Mouse (Mus musculus) MEL (cell line): Measurements from ENCODE around the gene Chat. TPM values are rescaled to one million over a fixed set of nuclear protein-coding genes. Genes with fewer than 3 reads are reported as not detected.

Experiments used
- DNase-seq: peaks from one replicate; pipeline ENCODE4 v3.0.0; 2011; ENCODE audit warnings: low read depth, low spot score
- H3K27ac ChIP-seq: 2 replicates; pipeline ENCODE4 v1.5.1; 2012; ENCODE audit warnings: low read depth, mild to moderate bottlenecking, control low read depth, low read length, moderate library complexity; ENCODE audit not compliant: control insufficient read depth
- H3K27me3 ChIP-seq, 2 experiments: fragments of 150-350 bp in 1 of 2; sonication (generic) in 1 of 2; 2 replicates each; pipeline ENCODE4 v1.6.1; 2012; ENCODE audit warnings: low read length in 2 of 2, mild to moderate bottlenecking in 2 of 2, improper control_type of control experiment in 1 of 2, moderate library complexity in 1 of 2; ENCODE audit not compliant: insufficient read depth in 2 of 2, control insufficient read depth in 1 of 2
- H3K36me3 ChIP-seq, 2 experiments: 2 replicates each; pipeline ENCODE4 v1.6.1; 2012 to 2014; ENCODE audit warnings: low read length in 2 of 2, improper control_type of control experiment in 1 of 2, inconsistent platforms in 1 of 2, mild to moderate bottlenecking in 1 of 2; ENCODE audit not compliant: insufficient read depth in 2 of 2, control insufficient read depth in 1 of 2
- H3K4me1 ChIP-seq, 2 experiments: fragments of 150-350 bp in 1 of 2; sonication (generic) in 1 of 2; 2 replicates each; pipeline ENCODE4 v1.6.1; 2012; ENCODE audit warnings: low read length in 2 of 2, improper control_type of control experiment in 1 of 2, mild to moderate bottlenecking in 1 of 2; ENCODE audit not compliant: insufficient read depth in 2 of 2, control insufficient read depth in 1 of 2
- H3K4me3 ChIP-seq, 2 experiments: fragments of 150-350 bp in 1 of 2; sonication (generic) in 1 of 2; 2 replicates each; pipeline ENCODE4 v1.5.1; 2012; ENCODE audit warnings: low read depth in 2 of 2, low read length in 2 of 2, mild to moderate bottlenecking in 2 of 2, moderate library complexity in 2 of 2, control low read depth in 1 of 2, improper control_type of control experiment in 1 of 2; ENCODE audit not compliant: control insufficient read depth in 1 of 2, insufficient read depth in 1 of 2
- H3K79me2 ChIP-seq: 2 replicates; pipeline ENCODE4 v1.6.1; 2012; ENCODE audit warnings: mild to moderate bottlenecking, low read length, moderate library complexity; ENCODE audit not compliant: control insufficient read depth, poor library complexity, insufficient read depth
- H3K9ac ChIP-seq: 2 replicates; pipeline ENCODE4 v1.6.1; 2012; ENCODE audit warnings: low read depth, mild to moderate bottlenecking, control low read depth, low read length, moderate library complexity; ENCODE audit not compliant: control insufficient read depth, poor library complexity, severe bottlenecking
- H3K9me3 ChIP-seq: fragments of 150-350 bp; sonication (generic); replicated peaks from 2 replicates; pipeline ENCODE4 v1.6.1; 2012; ENCODE audit warnings: mild to moderate bottlenecking, low read length, improper control_type of control experiment, moderate library complexity; ENCODE audit not compliant: insufficient read depth
- BHLHE40 ChIP-seq: IDR thresholded peaks from 2 replicates; pipeline ENCODE4 v1.6.1; 2012; ENCODE audit warnings: low read depth, mild to moderate bottlenecking, inconsistent platforms, low read length, improper control_type of control experiment, borderline replicate concordance
- CHD2 ChIP-seq: IDR thresholded peaks from 2 replicates; pipeline ENCODE4 v1.6.1; 2011; ENCODE audit warnings: low read length, improper control_type of control experiment
- CTCF ChIP-seq, 3 experiments: IDR thresholded peaks in 2 of 3; conservative IDR thresholded peaks in 1 of 3; 2 replicates each; pipeline ENCODE4 v1.5.1; 2011 to 2012; ENCODE audit warnings: low read length in 3 of 3, low read depth in 2 of 3, mild to moderate bottlenecking in 2 of 3, improper control_type of control experiment in 1 of 3, inconsistent platforms in 1 of 3, mixed read lengths in 1 of 3, moderate library complexity in 1 of 3; ENCODE audit not compliant: control insufficient read depth in 1 of 3, insufficient read depth in 1 of 3, poor library complexity in 1 of 3, severe bottlenecking in 1 of 3
- E2F4 ChIP-seq: IDR thresholded peaks from 2 replicates; pipeline ENCODE4 v1.6.1; 2011; ENCODE audit warnings: low read depth, low read length, improper control_type of control experiment, borderline replicate concordance
- ELF1 ChIP-seq: IDR thresholded peaks from 2 replicates; pipeline ENCODE4 v1.6.1; 2014; ENCODE audit warnings: low read depth, mild to moderate bottlenecking, inconsistent platforms, low read length, improper control_type of control experiment, moderate library complexity
- EP300 ChIP-seq, 2 experiments: IDR thresholded peaks; 2 replicates each; pipeline ENCODE4 v1.6.1; 2011; ENCODE audit warnings: improper control_type of control experiment in 2 of 2, low read length in 2 of 2, low read depth in 1 of 2, mild to moderate bottlenecking in 1 of 2
- ETS1 ChIP-seq: IDR thresholded peaks from 2 replicates; pipeline ENCODE4 v1.6.1; 2012; ENCODE audit warnings: low read depth, mild to moderate bottlenecking, inconsistent platforms, low read length, improper control_type of control experiment, moderate library complexity
- GABPA ChIP-seq: IDR thresholded peaks from 2 replicates; pipeline ENCODE4 v1.6.1; 2012; ENCODE audit warnings: low read depth, mild to moderate bottlenecking, inconsistent platforms, low read length, improper control_type of control experiment, moderate library complexity
- HCFC1 ChIP-seq: IDR thresholded peaks from 2 replicates; pipeline ENCODE4 v1.6.1; 2012; ENCODE audit warnings: low read depth, mild to moderate bottlenecking, inconsistent platforms, low read length, improper control_type of control experiment, moderate library complexity
- JUND ChIP-seq: IDR thresholded peaks from 2 replicates; pipeline ENCODE4 v1.6.1; 2011; ENCODE audit warnings: low read depth, mild to moderate bottlenecking, improper control_type of control experiment, low read length
- MAFK ChIP-seq: IDR thresholded peaks from 2 replicates; pipeline ENCODE4 v1.6.1; 2011; ENCODE audit warnings: low read depth, mild to moderate bottlenecking, low read length, improper control_type of control experiment, borderline replicate concordance
- MAZ ChIP-seq: IDR thresholded peaks from 2 replicates; pipeline ENCODE4 v1.6.1; 2012; ENCODE audit warnings: low read depth, mild to moderate bottlenecking, inconsistent platforms, low read length, improper control_type of control experiment
- MEF2A ChIP-seq: IDR thresholded peaks from 2 replicates; pipeline ENCODE4 v1.6.1; 2014; ENCODE audit warnings: low read depth, mild to moderate bottlenecking, inconsistent platforms, low read length, improper control_type of control experiment; ENCODE audit not compliant: poor library complexity, insufficient replicate concordance, severe bottlenecking; ENCODE audit errors: extremely low read depth
- MXI1 ChIP-seq: IDR thresholded peaks from 2 replicates; pipeline ENCODE4 v1.6.1; 2011; ENCODE audit warnings: mild to moderate bottlenecking, low read depth, low read length, improper control_type of control experiment
- NRF1 ChIP-seq: IDR thresholded peaks from 2 replicates; pipeline ENCODE4 v1.6.1; 2014; ENCODE audit warnings: low read depth, mild to moderate bottlenecking, inconsistent platforms, low read length, improper control_type of control experiment, moderate library complexity; ENCODE audit not compliant: poor library complexity, insufficient read depth, severe bottlenecking
- POLR2AphosphoS2 ChIP-seq: IDR thresholded peaks from 2 replicates; pipeline ENCODE4 v1.6.1; 2011; ENCODE audit warnings: low read length, improper control_type of control experiment
- RAD21 ChIP-seq: IDR thresholded peaks from 2 replicates; pipeline ENCODE4 v1.6.1; 2011; ENCODE audit warnings: mild to moderate bottlenecking, low read depth, low read length, improper control_type of control experiment
- RCOR1 ChIP-seq: IDR thresholded peaks from 2 replicates; pipeline ENCODE4 v1.6.1; 2012; ENCODE audit warnings: low read depth, mild to moderate bottlenecking, inconsistent platforms, low read length, improper control_type of control experiment
- SIN3A ChIP-seq: IDR thresholded peaks from 2 replicates; pipeline ENCODE4 v1.6.1; 2012; ENCODE audit warnings: low read length, improper control_type of control experiment, inconsistent platforms
- SMC3 ChIP-seq: IDR thresholded peaks from 2 replicates; pipeline ENCODE4 v1.6.1; 2011; ENCODE audit warnings: low read depth, low read length, improper control_type of control experiment
- TAL1 ChIP-seq: IDR thresholded peaks from 2 replicates; pipeline ENCODE4 v1.6.1; 2012; ENCODE audit warnings: mild to moderate bottlenecking, inconsistent platforms, low read length, moderate library complexity, mixed read lengths
- TCF12 ChIP-seq: IDR thresholded peaks from 2 replicates; pipeline ENCODE4 v1.6.1; 2014; ENCODE audit warnings: low read depth, mild to moderate bottlenecking, inconsistent platforms, low read length, improper control_type of control experiment, moderate library complexity
- UBTF ChIP-seq: IDR thresholded peaks from 2 replicates; pipeline ENCODE4 v1.6.1; 2012; ENCODE audit warnings: low read depth, mild to moderate bottlenecking, inconsistent platforms, low read length, improper control_type of control experiment, moderate library complexity, borderline replicate concordance; ENCODE audit not compliant: insufficient read depth
- ZC3H11A ChIP-seq: IDR thresholded peaks from 2 replicates; pipeline ENCODE4 v1.6.1; 2012; ENCODE audit warnings: low read depth, mild to moderate bottlenecking, inconsistent platforms, low read length, improper control_type of control experiment
- ZMIZ1 ChIP-seq: IDR thresholded peaks from 2 replicates; pipeline ENCODE4 v1.6.1; 2012; ENCODE audit warnings: low read depth, mild to moderate bottlenecking, inconsistent platforms, low read length, improper control_type of control experiment, moderate library complexity
- ZNF384 ChIP-seq: IDR thresholded peaks from 2 replicates; pipeline ENCODE4 v1.6.1; 2012; ENCODE audit warnings: low read depth, mild to moderate bottlenecking, inconsistent platforms, low read length, improper control_type of control experiment
- polyA plus RNA-seq, 2 experiments: library from polyadenylated mRNA; stranded (reverse) in 1 of 2; unstranded in 1 of 2; fragments of >175 nt in 1 of 2; fragments of >200 nt in 1 of 2; gene quantifications; 2 replicates each; pipeline versions ENCODE4 v1.2.1 to v1.2.4; 2012; ENCODE audit warnings: low replicate concordance in 2 of 2, low read depth in 1 of 2; ENCODE audit not compliant: insufficient read length in 2 of 2, insufficient read depth in 1 of 2, missing spikeins in 1 of 2
- total RNA-seq: library from RNA; depleted of rRNA; stranded (reverse); fragments of 300-350 nt; gene quantifications from 2 replicates; pipeline ENCODE4 v1.2.3, GENCODE M21; 2012

Gene Chat
- total and polyA plus RNA-seq, 3 experiments, result not detected

- Histone ChIP-seq H3K27ac (peak overlapping the region; percentile 93), H3K9me3 (no peaks in the 10 kb centered on the region), H3K4me1 (peaks cover 12 to 40% of the 10 kb centered on the region in 2 experiments), H3K79me2 (peaks cover 11% of the 10 kb centered on the region)
- DNase-seq, result peak; percentile 78
- TF ChIP-seq MAFK (no peak), RCOR1 (no peak), SMC3 (no peak), TAL1 (no peak), HCFC1 (no peak), POLR2AphosphoS2 (no peak), MXI1 (no peak), SIN3A (no peak), ZMIZ1 (no peak), JUND (no peak), CTCF (IDR thresholded peaks at IDR 0.05 in 2 of 3, conservative IDR thresholded peaks at IDR 0.05 in 1 of 3; ENCODE audit: control insufficient read depth in 1 of 3, insufficient read depth in 1 of 3, low read depth in 2 of 3, low read length in 3 of 3, poor library complexity in 1 of 3, severe bottlenecking in 1 of 3) (peak in 2 of 3 experiments; percentile 16 to 18; a peak in 2 of 6 replicates), EP300 (IDR thresholded peaks at IDR 0.05; ENCODE audit: low read depth in 1 of 2, low read length in 2 of 2) (peak in 1 of 2 experiments; percentile 20; a peak in 1 of 4 replicates), ZC3H11A (no peak), ETS1 (peak; percentile 25; the same call in 1 of the 2 replicates)
- TF ChIP-seq, all 39 proteins: peak for 3
- Histone ChIP-seq H3K9ac (peak overlapping the region; percentile 64), H3K27me3 (no peaks in the 10 kb centered on the region), H3K4me3 (peak overlapping the region; percentile 46 to 56; a peak in 3 of 4 replicates), H3K36me3 (peaks cover 0 to 28% of the 10 kb centered on the region in 2 experiments; a peak in 2 of 4 replicates)
These were observed 43.7 kb upstream of the Chat start for GRCm38 (mm10) chr14:32509443-32509961.

- Histone ChIP-seq H3K4me3 (peak overlapping the region; percentile 46 to 56), H3K9ac (peak overlapping the region; percentile 64), H3K9me3 (no peaks in the 10 kb centered on the region), H3K36me3 (peaks cover 0 to 25% of the 10 kb centered on the region in 2 experiments; a peak in 2 of 4 replicates), H3K79me2 (no peaks in the 10 kb centered on the region), H3K27ac (peak overlapping the region; percentile 93), H3K27me3 (no peaks in the 10 kb centered on the region), H3K4me1 (peaks cover 15 to 46% of the 10 kb centered on the region in 2 experiments)
- peak; percentile 92 for DNase-seq
- TF ChIP-seq BHLHE40 (peak; percentile 35; the same call in 1 of the 2 replicates), MEF2A (no peak), UBTF (no peak), CHD2 (no peak), NRF1 (no peak), ZNF384 (no peak), SIN3A (peak; percentile 54), CTCF (IDR thresholded peaks at IDR 0.05 in 2 of 3, conservative IDR thresholded peaks at IDR 0.05 in 1 of 3; ENCODE audit: control insufficient read depth in 1 of 3, insufficient read depth in 1 of 3, low read depth in 2 of 3, low read length in 3 of 3, poor library complexity in 1 of 3, severe bottlenecking in 1 of 3) (no peak), RAD21 (no peak), RCOR1 (peak; percentile 81), MAZ (peak; percentile 67), EP300 (IDR thresholded peaks at IDR 0.05; ENCODE audit: low read depth in 1 of 2, low read length in 2 of 2) (peak; percentile 85 to 91), ETS1 (peak; percentile 82), GABPA (no peak), E2F4 (no peak), HCFC1 (peak; percentile 52; the same call in 1 of the 2 replicates), TCF12 (peak; percentile 94), SMC3 (no peak), POLR2AphosphoS2 (no peak), ELF1 (0 out of 2 replicates have a peak, but pooled peaks have one; percentile 33), ZMIZ1 (peak; percentile 41; the same call in 1 of the 2 replicates)
These were observed 42.5 kb upstream of the Chat start for GRCm38 (mm10) chr14:32508105-32508835.
